8 mouse cellular contexts compared by ENCODE assay signal in the genomic region with DNA sequence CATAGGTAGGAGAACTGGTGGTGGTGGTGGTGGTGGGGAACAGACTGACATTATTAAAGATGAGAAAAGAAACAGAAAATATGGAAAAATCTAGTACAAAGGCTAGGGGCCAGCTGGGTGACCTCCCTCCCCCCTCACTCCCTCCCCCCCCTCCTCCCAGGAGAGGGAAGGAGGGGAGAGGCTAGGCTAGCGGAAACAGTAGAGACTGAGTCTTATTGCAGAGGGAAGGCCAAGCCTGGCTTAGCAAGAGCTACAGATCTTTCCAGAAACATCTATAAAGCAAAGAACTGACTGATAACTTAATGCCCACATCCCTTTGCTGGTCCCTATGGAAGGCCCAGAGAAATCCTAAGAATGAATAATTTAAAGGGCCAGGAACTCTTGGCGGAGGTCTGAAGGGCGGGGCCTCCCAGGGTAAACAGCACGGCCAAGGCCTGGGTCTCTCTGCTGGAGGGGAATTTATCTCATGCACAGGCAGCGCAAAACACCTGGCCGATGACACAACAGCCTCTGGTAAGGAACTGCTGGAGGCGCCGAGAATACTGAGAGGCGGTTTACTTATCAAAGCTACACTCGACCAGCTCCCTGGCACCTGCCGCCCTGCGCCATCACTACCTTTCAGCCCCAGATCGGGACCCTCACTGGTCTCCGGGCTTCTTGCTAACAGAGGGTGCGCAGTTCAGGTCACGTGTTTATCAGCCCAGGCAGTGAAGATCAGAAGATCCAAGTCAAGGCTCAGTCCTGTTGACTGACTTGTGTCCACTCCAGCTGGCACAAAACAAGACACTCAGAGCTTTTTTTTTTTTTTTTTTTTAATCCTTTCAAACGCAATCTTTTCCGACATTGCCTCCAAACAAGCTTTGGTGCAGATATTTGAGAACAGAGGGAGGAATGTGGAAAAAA. TPM values are rescaled to one million over a fixed set of nuclear protein-coding genes. Genes with fewer than 3 reads are reported as not detected.
DNase-seq lines count a peak whose midpoint lies in the region; ATAC-seq and TF ChIP-seq lines count a peak whose summit lies in the region.

No protein-coding gene starts in this region.

- peaks cover 25% of the 10 kb centered on the region for H3K27me3 ChIP-seq in forebrain, embryonic 10.5 days (ENCODE audit: poor library complexity, severe bottlenecking)
- peaks cover 13% of the 10 kb centered on the region for H3K27me3 ChIP-seq in forebrain, embryonic 11.5 days (ENCODE audit: control insufficient read depth, insufficient read depth, low read length)
- H3K27me3 ChIP-seq in liver, embryonic 14.5 days (ENCODE audit: control insufficient read depth, insufficient read depth, low read length): peaks cover 8% of the 10 kb centered on the region

- H3K36me3 ChIP-seq in forebrain, embryonic 10.5 days (replicated peaks): peaks cover 37% of the 10 kb centered on the region
- peaks cover 3% of the 10 kb centered on the region for H3K36me3 ChIP-seq in forebrain, embryonic 11.5 days (ENCODE audit: control insufficient read depth, insufficient read depth, low read length)
- H3K36me3 ChIP-seq in liver, embryonic 14.5 days (replicated peaks; ENCODE audit: control insufficient read depth, insufficient read depth, low read depth): peaks cover 41% of the 10 kb centered on the region

- WGBS in forebrain, embryonic 10.5 days: 15% methylated on average over 18 of the region's 18 CpGs
- 15% methylated on average over 18 of the region's 18 CpGs for WGBS in forebrain, embryonic 11.5 days
- 19% methylated on average over 18 of the region's 18 CpGs for WGBS in liver, embryonic 14.5 days (ENCODE audit: insufficient replicate concordance)

- no peak; the same call in 1 of the 2 replicates for TF ChIP-seq EP300 in liver, embryonic 14.5 days (IDR thresholded peaks at IDR 0.05; ENCODE audit: low read depth)

- no peak for DNase-seq in forebrain, embryonic 10.5 days (ENCODE audit: extremely low spot score, low spot score)
- no peak for DNase-seq in forebrain, embryonic 11.5 days (ENCODE audit: low spot score)
- peak; percentile 53 for DNase-seq in thymus, postnatal 4 days
- no peak for DNase-seq in thymus, postnatal 25 days
- DNase-seq in liver, embryonic 14.5 days (ENCODE audit: low read depth in 3 of 3, low spot score in 3 of 3): no peak
- no peak for DNase-seq in B cell, adult 2 months
- no peak for DNase-seq in cerebellum, adult 18-20 months
- no peak for DNase-seq in layer of hippocampus, adult 9-11 months

- H3K27ac ChIP-seq in forebrain, embryonic 10.5 days: peak overlapping the region; percentile 67
- no peak overlapping the region for H3K27ac ChIP-seq in forebrain, embryonic 11.5 days (ENCODE audit: low read depth, low read length)
- H3K27ac ChIP-seq in liver, embryonic 14.5 days: no peak overlapping the region

- H3K9ac ChIP-seq in forebrain, embryonic 11.5 days (ENCODE audit: low read length): no peak overlapping the region
- no peak overlapping the region for H3K9ac ChIP-seq in liver, embryonic 14.5 days (replicated peaks)

- ATAC-seq in forebrain, embryonic 11.5 days (replicated peaks; ENCODE audit: low FRiP score): no peak
- peak; percentile 19; the same call in 1 of the 2 replicates for ATAC-seq in liver, embryonic 14.5 days (ENCODE audit: insufficient read depth)

- no peaks in the 10 kb centered on the region for H3K9me3 ChIP-seq in forebrain, embryonic 10.5 days
- no peaks in the 10 kb centered on the region for H3K9me3 ChIP-seq in forebrain, embryonic 11.5 days (ENCODE audit: control insufficient read depth, low read length)
- no peaks in the 10 kb centered on the region for H3K9me3 ChIP-seq in liver, embryonic 14.5 days (ENCODE audit: control insufficient read depth, low read length)

- no peak for TF ChIP-seq CTCF in liver, embryonic 14.5 days (IDR thresholded peaks at IDR 0.05; ENCODE audit: low read depth)

- peaks cover 44% of the 10 kb centered on the region for H3K4me1 ChIP-seq in forebrain, embryonic 10.5 days
- peaks cover 8% of the 10 kb centered on the region; the same call in 1 of the 2 replicates for H3K4me1 ChIP-seq in forebrain, embryonic 11.5 days (replicated peaks; ENCODE audit: control insufficient read depth, insufficient read depth, low read length)
- peaks cover 7 to 17% of the 10 kb centered on the region in 2 experiments; a peak in 3 of 4 replicates for H3K4me1 ChIP-seq in liver, embryonic 14.5 days (replicated peaks; ENCODE audit: control insufficient read depth in 2 of 2, insufficient read depth in 2 of 2, low read length in 1 of 2)

- H3K4me2 ChIP-seq in forebrain, embryonic 11.5 days (ENCODE audit: low read depth, low read length, severe bottlenecking): no peak overlapping the region
- H3K4me2 ChIP-seq in liver, embryonic 14.5 days (ENCODE audit: low read depth): no peak overlapping the region

- H3K4me3 ChIP-seq in forebrain, embryonic 10.5 days: peak overlapping the region; percentile 24; the same call in 1 of the 2 replicates
- no peak overlapping the region for H3K4me3 ChIP-seq in forebrain, embryonic 11.5 days (ENCODE audit: low read depth, low read length)
- H3K4me3 ChIP-seq in liver, embryonic 14.5 days (ENCODE audit: insufficient read depth in 1 of 2, low read depth in 2 of 2, low read length in 2 of 2): no peak overlapping the region

RNA-seq across cellular contexts. Expression of a gene that starts 4.4 kb away (rescaled TPM):
- 0.31 and 0.42 TPM in 2 replicates for polyA plus RNA-seq in forebrain, embryonic 10.5 days (2016; fragmentation: Nextera tagmentation; extraction: Ambion mirVana)
- 0.25 TPM in 1 of 2 replicates, not detected in the other for polyA plus RNA-seq in forebrain, embryonic 11.5 days (2014; fragmentation: Nextera tagmentation; extraction: Ambion mirVana)
- polyA plus RNA-seq in liver, embryonic 14.5 days (2012; rRNA removed): 0.02 TPM in 2 replicates
- polyA plus RNA-seq in liver, embryonic 14.5 days (2014; fragmentation: Nextera tagmentation; extraction: Ambion mirVana): not detected in 2 replicates

RNA-seq across cellular contexts. Expression of a gene that starts 8.8 kb away (rescaled TPM):
- 7.3 and 9.8 TPM in 2 replicates for polyA plus RNA-seq in forebrain, embryonic 10.5 days (2016; fragmentation: Nextera tagmentation; extraction: Ambion mirVana)
- 9.3 and 10.7 TPM in 2 replicates for polyA plus RNA-seq in forebrain, embryonic 11.5 days (2014; fragmentation: Nextera tagmentation; extraction: Ambion mirVana)
- 12.7 and 13.7 TPM in 2 replicates for polyA plus RNA-seq in liver, embryonic 14.5 days (2012; rRNA removed)
- 2.3 and 2.9 TPM in 2 replicates for polyA plus RNA-seq in liver, embryonic 14.5 days (2014; fragmentation: Nextera tagmentation; extraction: Ambion mirVana)

RNA-seq across cellular contexts. Expression of a gene that starts 20.9 kb away (rescaled TPM):
- 11.7 and 14.0 TPM in 2 replicates for polyA plus RNA-seq in forebrain, embryonic 10.5 days (2016; fragmentation: Nextera tagmentation; extraction: Ambion mirVana)
- polyA plus RNA-seq in forebrain, embryonic 11.5 days (2014; fragmentation: Nextera tagmentation; extraction: Ambion mirVana): 9.9 and 15.3 TPM in 2 replicates
- 5.5 and 6.0 TPM in 2 replicates for polyA plus RNA-seq in liver, embryonic 14.5 days (2012; rRNA removed)
- 3.2 and 3.9 TPM in 2 replicates for polyA plus RNA-seq in liver, embryonic 14.5 days (2014; fragmentation: Nextera tagmentation; extraction: Ambion mirVana)

RNA-seq across cellular contexts. Expression of a gene that starts 21.0 kb away (rescaled TPM):
- polyA plus RNA-seq in forebrain, embryonic 10.5 days (2016; fragmentation: Nextera tagmentation; extraction: Ambion mirVana): 29.0 and 33.4 TPM in 2 replicates
- polyA plus RNA-seq in forebrain, embryonic 11.5 days (2014; fragmentation: Nextera tagmentation; extraction: Ambion mirVana): 29.8 and 38.0 TPM in 2 replicates
- 13.9 and 16.1 TPM in 2 replicates for polyA plus RNA-seq in liver, embryonic 14.5 days (2012; rRNA removed)
- 21.7 and 23.6 TPM in 2 replicates for polyA plus RNA-seq in liver, embryonic 14.5 days (2014; fragmentation: Nextera tagmentation; extraction: Ambion mirVana)

RNA-seq across cellular contexts. Expression of a gene that starts 21.1 kb away (rescaled TPM):
- 0.09 and 0.26 TPM in 2 replicates for polyA plus RNA-seq in forebrain, embryonic 10.5 days (2016; fragmentation: Nextera tagmentation; extraction: Ambion mirVana)
- polyA plus RNA-seq in forebrain, embryonic 11.5 days (2014; fragmentation: Nextera tagmentation; extraction: Ambion mirVana): 0.12 and 0.17 TPM in 2 replicates
- 0.02 and 0.04 TPM in 2 replicates for polyA plus RNA-seq in liver, embryonic 14.5 days (2012; rRNA removed)
- 0.05 TPM in 1 of 2 replicates, not detected in the other for polyA plus RNA-seq in liver, embryonic 14.5 days (2014; fragmentation: Nextera tagmentation; extraction: Ambion mirVana)
